Mouse (Mus musculus): ENCODE data around the gene Dtd1. TPM values are rescaled to one million over a fixed set of nuclear protein-coding genes. Genes with fewer than 3 reads are reported as not detected.
"Not testable (repeated sequence)": the region's sequence is repeated elsewhere in the genome, so short reads cannot be mapped to it uniquely, and the experiment has no call there.

Dtd1 gene
- polyA plus RNA-seq (2017; shearing (Covaris generic)), result 10 to 100 TPM; 77.6 to 83.2 TPM

- ATAC-seq, result peak; percentile 90
Observed at GRCm38 (mm10) chr2:144599831-144600687, at the start of gene Dtd1. TSS of gene Dtd1 (plus strand) at chr2:144599897.

DNA sequence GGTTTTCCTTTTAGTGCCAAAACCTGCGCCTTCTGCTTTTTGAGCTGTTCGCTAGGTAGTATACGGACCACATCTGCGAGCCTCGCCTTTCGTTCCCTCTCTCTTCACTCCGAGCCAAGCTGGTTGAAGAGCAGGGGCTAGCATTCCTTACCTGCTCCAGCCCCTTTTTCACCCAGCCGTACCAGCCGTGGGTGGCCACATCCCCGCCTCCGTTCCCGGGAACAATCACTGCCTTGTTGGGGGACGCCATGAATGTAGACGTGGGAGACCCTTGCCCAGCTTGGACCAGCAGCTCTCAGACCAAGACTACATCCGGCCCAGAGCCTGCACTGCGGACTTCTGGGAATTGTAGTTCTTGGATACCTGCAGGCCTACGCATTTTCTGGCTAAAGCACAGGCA is 49.2 kb upstream of the Dtd1 start, which contains the start of gene Rbbp9:
Gene Rbbp9, minus strand, starts transcription at position 341 of the 400 bp plus-strand sequence.
- ATAC-seq, result peak; percentile 89

GRCm38 (mm10) chr2:144553905-144554304 is 45.8 kb upstream of the Dtd1 start:
- ATAC-seq, result no peak

DNA sequence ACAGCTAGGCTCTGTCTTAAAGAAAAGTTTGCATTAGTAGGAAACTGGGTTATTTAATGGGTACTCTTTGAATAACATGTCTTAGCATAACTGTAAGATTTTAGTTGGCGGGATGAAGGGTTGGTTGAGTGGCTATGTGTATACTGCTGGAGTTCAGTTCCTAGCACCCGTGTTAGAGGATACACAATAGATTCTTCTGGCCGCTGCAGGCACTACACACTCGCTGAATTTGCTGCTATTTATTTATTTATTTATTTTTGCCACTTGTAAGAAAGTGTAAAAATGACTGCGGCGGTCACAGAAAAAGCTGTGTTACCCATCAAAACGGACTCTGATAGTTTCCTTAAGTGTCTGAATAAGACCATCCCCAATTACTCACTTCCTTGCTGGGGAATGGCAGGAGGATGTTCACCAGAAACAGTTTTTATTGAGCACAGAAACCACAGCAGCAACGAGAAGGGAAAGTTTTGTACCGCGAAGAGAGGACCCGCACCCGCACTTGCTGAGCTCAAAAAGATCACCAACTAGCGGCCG is 44.3 kb upstream of the Dtd1 start:
- peak; percentile 24 for ATAC-seq

- ATAC-seq, result peak; percentile 95
Observed at GRCm38 (mm10) chr2:144555820-144556552, 43.7 kb upstream of the Dtd1 start, which contains the start of gene Sec23b. TSS of gene Sec23b (plus strand) at chr2:144556229.

GRCm38 (mm10) chr2:144588723-144589122 is 11.0 kb upstream of the Dtd1 start:
- ATAC-seq, result no peak

- not testable (repeated sequence) for ATAC-seq
Observed at GRCm38 (mm10) chr2:144593036-144593435, 6.7 kb upstream of the Dtd1 start.

- peak; percentile 100 for ATAC-seq
Observed at GRCm38 (mm10) chr2:144593951-144594651, 5.6 kb upstream of the Dtd1 start, which contains the start of gene Smim26. TSS of gene Smim26 (plus strand) at chr2:144594054.

- ATAC-seq, result no peak
Observed at GRCm38 (mm10) chr2:144598006-144598405, 1.7 kb upstream of the Dtd1 start.

DNA sequence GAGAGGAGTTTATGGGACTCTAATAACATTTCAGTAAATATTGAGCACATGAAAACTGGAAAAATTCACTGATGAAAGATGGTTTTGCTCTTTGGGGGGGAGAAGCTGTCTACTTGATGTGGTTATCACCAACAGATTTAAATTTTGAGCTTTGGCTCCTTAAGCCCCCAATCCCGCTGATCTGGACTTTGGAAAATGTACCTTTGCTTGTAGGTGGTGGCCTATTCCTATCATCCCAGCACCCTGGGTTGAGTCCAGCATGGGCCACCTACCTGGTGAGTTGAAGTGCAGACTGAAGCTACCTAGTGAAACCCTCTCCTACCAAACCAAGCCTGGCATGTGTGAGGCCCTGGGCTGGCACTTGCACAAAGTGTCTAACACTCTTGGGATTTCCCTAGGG is 1.9 kb downstream of the Dtd1 start:
- ATAC-seq, result no peak

GRCm38 (mm10) chr2:144613956-144614355 is 14.3 kb downstream of the Dtd1 start:
- no peak for ATAC-seq

GRCm38 (mm10) chr2:144617074-144617874 is 17.6 kb downstream of the Dtd1 start:
- no peak for ATAC-seq

GRCm38 (mm10) chr2:144621491-144621890 is 21.8 kb downstream of the Dtd1 start:
- no peak for ATAC-seq

GRCm38 (mm10) chr2:144633551-144633950 is 33.9 kb downstream of the Dtd1 start:
- ATAC-seq, result no peak

GRCm38 (mm10) chr2:144634231-144634630 is 34.5 kb downstream of the Dtd1 start:
- no peak for ATAC-seq

GRCm38 (mm10) chr2:144634729-144635128 is 35.0 kb downstream of the Dtd1 start:
- ATAC-seq, result no peak

DNA sequence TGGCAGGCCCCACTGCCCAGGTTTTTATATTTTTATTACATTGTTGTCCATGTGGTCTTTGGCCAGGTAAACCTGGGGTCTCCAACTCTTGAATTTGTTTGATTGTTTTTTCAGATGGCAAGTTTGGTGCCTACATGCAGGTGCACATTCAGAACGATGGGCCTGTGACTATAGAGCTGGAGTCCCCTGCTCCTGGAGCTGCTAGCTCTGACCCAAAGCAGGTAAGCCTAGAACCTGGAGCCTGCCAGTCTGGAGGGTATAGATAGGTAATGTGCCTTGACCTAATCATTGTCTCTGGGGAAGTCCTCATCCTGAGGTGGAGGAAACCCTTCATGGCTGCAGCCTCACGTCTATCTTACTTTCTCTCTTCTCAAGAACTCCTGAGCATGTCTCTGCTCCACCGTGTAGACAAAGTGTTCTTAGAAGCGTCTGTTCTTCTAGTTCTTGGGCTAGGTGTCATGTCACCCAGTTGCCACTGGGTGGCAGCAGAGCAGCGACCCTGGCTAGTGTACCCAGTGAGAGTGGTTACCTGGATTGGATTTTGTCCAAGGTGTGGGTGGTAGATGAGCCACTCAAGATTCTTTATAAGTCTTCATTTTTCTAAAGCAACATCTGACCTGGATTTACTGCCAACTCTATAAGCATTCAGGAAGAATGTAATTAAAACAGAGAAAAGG is 36.1 kb downstream of the Dtd1 start:
- ATAC-seq, result peak; percentile 81

GRCm38 (mm10) chr2:144637204-144637603 is 37.5 kb downstream of the Dtd1 start:
- no peak for ATAC-seq

GRCm38 (mm10) chr2:144637671-144638395 is 38.1 kb downstream of the Dtd1 start:
- no peak for ATAC-seq

DNA sequence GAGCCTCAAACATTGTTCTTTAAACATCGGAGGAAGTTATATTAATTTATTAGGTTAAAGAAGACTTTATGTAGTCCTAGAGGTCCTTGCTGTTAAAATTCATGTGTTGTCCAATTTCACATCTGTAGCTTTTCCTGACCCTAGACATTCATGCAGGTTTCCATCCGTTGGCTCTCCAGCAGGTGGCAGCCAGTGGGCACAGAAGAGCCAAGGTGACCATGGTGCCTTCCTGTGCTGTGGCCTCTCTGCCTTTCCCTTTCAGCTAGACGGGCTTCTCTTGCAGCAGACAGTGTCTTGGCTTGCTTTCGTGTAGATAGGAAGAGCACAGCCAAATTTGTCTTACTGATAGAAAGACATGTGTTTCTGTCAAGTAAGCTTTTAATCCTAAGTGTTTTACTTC is 39.0 kb downstream of the Dtd1 start:
- no peak for ATAC-seq

All from CD4-positive, CD25-positive, alpha-beta regulatory T cell, adult 4 months (primary cell).